Mouse (Mus musculus) forebrain, embryonic 14.5 days (tissue): Measurements from ENCODE around the gene Zfp592. TPM values are rescaled to one million over a fixed set of nuclear protein-coding genes. Genes with fewer than 3 reads are reported as not detected.

ENCODE experiments used
- ATAC-seq: fragments of 200-750 bp; cut with Nextera tagmentation; 2 replicates; pipeline ENCODE4 v1.8.0; 2017; ENCODE audit warnings: mild to moderate bottlenecking, moderate library complexity
- DNase-seq: peaks from one replicate; pipeline ENCODE4 v3.0.0-alpha.2; 2015; ENCODE audit warnings: low spot score
- H3K27ac ChIP-seq: fragments of 300-500 bp; sonication (generic); 2 replicates; pipeline ENCODE4 v1.5.1; 2014; ENCODE audit warnings: low read depth, mild to moderate bottlenecking, control low read depth, low read length, moderate library complexity
- H3K27me3 ChIP-seq: fragments of 300-500 bp; sonication (generic); replicated peaks from 2 replicates; pipeline ENCODE4 v1.6.1; 2014; ENCODE audit warnings: low read length, control low read depth, mixed read lengths; ENCODE audit not compliant: control insufficient read depth, insufficient read depth
- H3K36me3 ChIP-seq: fragments of 300-500 bp; sonication (generic); 2 replicates; pipeline ENCODE4 v1.6.1; 2014; ENCODE audit warnings: low read length, control low read depth; ENCODE audit not compliant: control insufficient read depth, insufficient read depth
- H3K4me1 ChIP-seq: fragments of 300-500 bp; sonication (generic); 2 replicates; pipeline ENCODE4 v1.6.1; 2014; ENCODE audit warnings: antibody characterized with exemption, low read length, control low read depth; ENCODE audit not compliant: control insufficient read depth, insufficient read depth
- H3K4me2 ChIP-seq: fragments of 300-500 bp; sonication (generic); 2 replicates; pipeline ENCODE4 v1.6.1; 2014; ENCODE audit warnings: mild to moderate bottlenecking, control low read depth, low read length
- H3K4me3 ChIP-seq: fragments of 300-500 bp; sonication (generic); 2 replicates; pipeline ENCODE4 v1.5.1; 2014; ENCODE audit warnings: low read depth, low read length, control low read depth
- H3K9ac ChIP-seq: fragments of 300-500 bp; sonication (generic); 2 replicates; pipeline ENCODE4 v1.6.1; 2014; ENCODE audit warnings: mild to moderate bottlenecking, low read length, control low read depth, moderate library complexity
- H3K9me3 ChIP-seq: fragments of 300-500 bp; sonication (generic); replicated peaks from 2 replicates; pipeline ENCODE4 v1.6.1; 2016; ENCODE audit warnings: low read length, control low read depth, mixed read lengths; ENCODE audit not compliant: control insufficient read depth
- WGBS: fragments of 180-500 bp; shearing (Covaris S2); extraction: QIAGEN DNeasy Blood & Tissue Kit; methylation state at CpG from one replicate; pipeline ENCODE4 v1.1.7; 2014; 5-methylcytosine and 5-hydroxymethylcytosine counted together
- polyA plus RNA-seq: library from polyadenylated mRNA; unstranded; fragments of >200 nt; fragmentation: Nextera tagmentation; extraction: Ambion mirVana; gene quantifications from 2 replicates; pipeline ENCODE4 v1.2.1, GENCODE M21; 2014

Zfp592 gene
- polyA plus RNA-seq, 1 experiment from 2014 or later, result 5.8 TPM

- H3K4me1 ChIP-seq, result no peaks in the 10 kb centered on the region
- no peak overlapping the region for H3K4me3 ChIP-seq
- DNase-seq (no peak), ATAC-seq (no peak)
- 93% methylated on average over 6 of the region's 6 CpGs for WGBS
- H3K27ac ChIP-seq, result no peak overlapping the region
- no peaks in the 10 kb centered on the region for H3K9me3 ChIP-seq
- H3K9ac ChIP-seq, result no peak overlapping the region
- no peak overlapping the region for H3K4me2 ChIP-seq
- no peaks in the 10 kb centered on the region for H3K36me3 ChIP-seq
- no peaks in the 10 kb centered on the region for H3K27me3 ChIP-seq
Observed at GRCm38 (mm10) chr7:81057901-81058711, 64.6 kb downstream of the Zfp592 start.

- Histone ChIP-seq H3K4me1 (no peaks in the 10 kb centered on the region), H3K9ac (no peak overlapping the region), H3K4me3 (no peak overlapping the region), H3K27ac (no peak overlapping the region), H3K9me3 (no peaks in the 10 kb centered on the region), H3K4me2 (no peak overlapping the region), H3K36me3 (no peaks in the 10 kb centered on the region), H3K27me3 (no peaks in the 10 kb centered on the region)
- no peak for DNase-seq
- no peak for ATAC-seq
- WGBS, result 79% methylated on average over 9 of the region's 9 CpGs
Observed at GRCm38 (mm10) chr7:81058712-81059154, 65.3 kb downstream of the Zfp592 start.

GRCm38 (mm10) chr7:81059388-81059787 is 65.9 kb downstream of the Zfp592 start:
- Histone ChIP-seq H3K4me1 (no peaks in the 10 kb centered on the region), H3K9me3 (no peaks in the 10 kb centered on the region), H3K27ac (no peak overlapping the region), H3K27me3 (no peaks in the 10 kb centered on the region), H3K4me3 (no peak overlapping the region), H3K4me2 (no peak overlapping the region), H3K9ac (no peak overlapping the region), H3K36me3 (no peaks in the 10 kb centered on the region)
- DNase-seq, result no peak
- ATAC-seq, result no peak
- WGBS, result 77% methylated on average over 5 of the region's 5 CpGs

- 69% methylated on average over 2 of the region's 2 CpGs for WGBS
- ATAC-seq, result no peak
Observed at GRCm38 (mm10) chr7:81060908-81061307, 67.4 kb downstream of the Zfp592 start.

GRCm38 (mm10) chr7:81061936-81062335 is 68.5 kb downstream of the Zfp592 start:
- 89% methylated on average over 11 of the region's 11 CpGs for WGBS
- no peak for DNase-seq
- no peaks in the 10 kb centered on the region for H3K4me1 ChIP-seq

More at GRCm38 (mm10) chr7:81060908-81061307, 67.4 kb downstream of the Zfp592 start:
- no peaks in the 10 kb centered on the region for H3K36me3 ChIP-seq
- DNase-seq, result no peak
- no peak overlapping the region for H3K4me3 ChIP-seq
- H3K27me3 ChIP-seq, result no peaks in the 10 kb centered on the region
- H3K9ac ChIP-seq, result no peak overlapping the region
- no peaks in the 10 kb centered on the region for H3K4me1 ChIP-seq
- H3K9me3 ChIP-seq, result no peaks in the 10 kb centered on the region
- H3K27ac ChIP-seq, result no peak overlapping the region
- H3K4me2 ChIP-seq, result no peak overlapping the region

GRCm38 (mm10) chr7:81063332-81063731 is 69.9 kb downstream of the Zfp592 start:
- Histone ChIP-seq H3K4me3 (no peak overlapping the region), H3K9ac (no peak overlapping the region), H3K4me1 (no peaks in the 10 kb centered on the region), H3K27me3 (no peaks in the 10 kb centered on the region), H3K9me3 (no peaks in the 10 kb centered on the region), H3K4me2 (no peak overlapping the region), H3K27ac (no peak overlapping the region), H3K36me3 (no peaks in the 10 kb centered on the region)
- no peak for DNase-seq
- ATAC-seq, result no peak
- 63% methylated on average over 9 of the region's 9 CpGs for WGBS

More at GRCm38 (mm10) chr7:81061936-81062335, 68.5 kb downstream of the Zfp592 start:
- H3K27ac ChIP-seq, result no peak overlapping the region
- H3K4me2 ChIP-seq, result no peak overlapping the region
- no peaks in the 10 kb centered on the region for H3K9me3 ChIP-seq
- ATAC-seq, result no peak
- no peak overlapping the region for H3K9ac ChIP-seq
- no peaks in the 10 kb centered on the region for H3K36me3 ChIP-seq
- H3K27me3 ChIP-seq, result no peaks in the 10 kb centered on the region
- H3K4me3 ChIP-seq, result no peak overlapping the region

GRCm38 (mm10) chr7:81066714-81067113 is 73.2 kb downstream of the Zfp592 start:
- H3K9me3 ChIP-seq, result no peaks in the 10 kb centered on the region
- no peaks in the 10 kb centered on the region for H3K27me3 ChIP-seq
- H3K4me3 ChIP-seq, result no peak overlapping the region
- ATAC-seq, result no peak
- no peaks in the 10 kb centered on the region for H3K4me1 ChIP-seq
- no peaks in the 10 kb centered on the region for H3K36me3 ChIP-seq
- H3K4me2 ChIP-seq, result no peak overlapping the region
- no peak overlapping the region for H3K9ac ChIP-seq
- no peak overlapping the region for H3K27ac ChIP-seq
- no peak for DNase-seq
- WGBS, result 65% methylated on average over 6 of the region's 6 CpGs

- no peaks in the 10 kb centered on the region for H3K4me1 ChIP-seq
- ATAC-seq (no peak), DNase-seq (no peak)
- no peaks in the 10 kb centered on the region for H3K36me3 ChIP-seq
- H3K4me2 ChIP-seq, result no peak overlapping the region
- H3K9ac ChIP-seq, result no peak overlapping the region
- WGBS, result 63% methylated on average over 5 of the region's 5 CpGs
- H3K27ac ChIP-seq, result no peak overlapping the region
- H3K9me3 ChIP-seq, result no peaks in the 10 kb centered on the region
- H3K27me3 ChIP-seq, result no peaks in the 10 kb centered on the region
- H3K4me3 ChIP-seq, result no peak overlapping the region
Observed at GRCm38 (mm10) chr7:81072463-81072862, 79.0 kb downstream of the Zfp592 start.

- no peaks in the 10 kb centered on the region for H3K27me3 ChIP-seq
- H3K4me3 ChIP-seq, result no peak overlapping the region
- DNase-seq, result no peak
- no peak overlapping the region for H3K4me2 ChIP-seq
- H3K4me1 ChIP-seq, result no peaks in the 10 kb centered on the region
- no peak overlapping the region for H3K27ac ChIP-seq
- H3K36me3 ChIP-seq, result no peaks in the 10 kb centered on the region
- H3K9ac ChIP-seq, result no peak overlapping the region
- no peaks in the 10 kb centered on the region for H3K9me3 ChIP-seq
- no peak for ATAC-seq
- 82% methylated on average over 5 of the region's 5 CpGs for WGBS
Observed at GRCm38 (mm10) chr7:81073273-81073672, 79.8 kb downstream of the Zfp592 start.
